Mouse (Mus musculus) ES-Bruce4 (cell line): ENCODE measurements around the gene Grip1. TPM values are rescaled to one million over a fixed set of nuclear protein-coding genes. Genes with fewer than 3 reads are reported as not detected.

Experiments used
- H3K27ac ChIP-seq: 2 replicates; pipeline ENCODE4 v1.5.1; 2012; ENCODE audit warnings: low read length, inconsistent platforms; ENCODE audit not compliant: insufficient read depth
- H3K27me3 ChIP-seq: 2 replicates; pipeline ENCODE4 v1.6.1; 2012; ENCODE audit warnings: mild to moderate bottlenecking, low read length, inconsistent platforms; ENCODE audit not compliant: control insufficient read depth, poor library complexity, insufficient read depth, severe bottlenecking
- H3K36me3 ChIP-seq: 2 replicates; pipeline ENCODE4 v1.6.1; 2012; ENCODE audit warnings: inconsistent platforms, mild to moderate bottlenecking, low read length, moderate library complexity; ENCODE audit not compliant: control insufficient read depth, poor library complexity, insufficient read depth, severe bottlenecking
- H3K4me1 ChIP-seq: one replicate; pipeline ENCODE4 v1.8.1; 2011; ENCODE audit warnings: low read length; ENCODE audit not compliant: control insufficient read depth, insufficient read depth
- H3K4me3 ChIP-seq: 2 replicates; pipeline ENCODE4 v1.5.1; 2011; ENCODE audit warnings: low read depth, mild to moderate bottlenecking, low read length
- H3K9ac ChIP-seq: 2 replicates; pipeline ENCODE4 v1.6.1; 2012; ENCODE audit warnings: low read depth, mild to moderate bottlenecking, inconsistent platforms; ENCODE audit not compliant: poor library complexity, severe bottlenecking
- H3K9me3 ChIP-seq: replicated peaks from 2 replicates; pipeline ENCODE4 v1.6.1; 2012; ENCODE audit warnings: mild to moderate bottlenecking, low read length, inconsistent platforms; ENCODE audit not compliant: control insufficient read depth, poor library complexity, insufficient read depth, severe bottlenecking
- CTCF ChIP-seq: IDR thresholded peaks from one replicate; pipeline ENCODE4 v1.8.1; 2011; ENCODE audit warnings: low read depth, low read length
- EP300 ChIP-seq: IDR thresholded peaks from 2 replicates; pipeline ENCODE4 v1.6.1; 2011; ENCODE audit warnings: low read depth, low read length; ENCODE audit not compliant: insufficient read depth
- POLR2A ChIP-seq: IDR thresholded peaks from one replicate; pipeline ENCODE4 v1.8.1; 2011; ENCODE audit warnings: low read length; ENCODE audit not compliant: insufficient read depth
- polyA plus RNA-seq: library from polyadenylated mRNA; stranded (reverse); fragments of >200 nt; gene quantifications from 2 replicates; pipeline ENCODE4 v1.2.4, GENCODE M21; 2011; ENCODE audit warnings: low read depth; ENCODE audit not compliant: missing spikeins, insufficient read depth, insufficient read length

Gene Grip1
- polyA plus RNA-seq, 1 experiment, result 10.3 TPM

- Histone ChIP-seq H3K36me3 (no peaks in the 10 kb centered on the region), H3K4me3 (no peak overlapping the region), H3K9me3 (no peaks in the 10 kb centered on the region), H3K27me3 (no peaks in the 10 kb centered on the region), H3K27ac (no peak overlapping the region), H3K4me1 (no peaks in the 10 kb centered on the region), H3K9ac (no peak overlapping the region)
- TF ChIP-seq CTCF (no peak), POLR2A (no peak), EP300 (no peak)
Measured at GRCm38 (mm10) chr10:120002149-120002548, 548.5 kb downstream of the Grip1 start.

- no peaks in the 10 kb centered on the region for H3K36me3 ChIP-seq
- H3K4me3 ChIP-seq, result no peak overlapping the region
- no peak overlapping the region for H3K27ac ChIP-seq
- no peaks in the 10 kb centered on the region for H3K27me3 ChIP-seq
- no peaks in the 10 kb centered on the region for H3K9me3 ChIP-seq
- TF ChIP-seq CTCF (no peak), EP300 (no peak), POLR2A (no peak)
- no peak overlapping the region for H3K9ac ChIP-seq
- H3K4me1 ChIP-seq, result no peaks in the 10 kb centered on the region
Measured at GRCm38 (mm10) chr10:120004096-120004495, 550.5 kb downstream of the Grip1 start.

GRCm38 (mm10) chr10:120005581-120005980, 552.0 kb downstream of the Grip1 start:
- TF ChIP-seq POLR2A, result no peak
- TF ChIP-seq EP300, result no peak
- TF ChIP-seq CTCF, result no peak
- Histone ChIP-seq H3K9me3 (no peaks in the 10 kb centered on the region), H3K4me3 (no peak overlapping the region), H3K27ac (no peak overlapping the region), H3K36me3 (no peaks in the 10 kb centered on the region), H3K27me3 (no peaks in the 10 kb centered on the region), H3K9ac (no peak overlapping the region), H3K4me1 (no peaks in the 10 kb centered on the region)

GRCm38 (mm10) chr10:120012331-120012730, 558.7 kb downstream of the Grip1 start:
- no peaks in the 10 kb centered on the region for H3K27me3 ChIP-seq
- no peak overlapping the region for H3K9ac ChIP-seq
- H3K4me3 ChIP-seq, result no peak overlapping the region
- H3K9me3 ChIP-seq, result no peaks in the 10 kb centered on the region
- H3K36me3 ChIP-seq, result no peaks in the 10 kb centered on the region
- no peak for TF ChIP-seq EP300
- H3K4me1 ChIP-seq, result no peaks in the 10 kb centered on the region
- no peak overlapping the region for H3K27ac ChIP-seq

GRCm38 (mm10) chr10:120015117-120015516, 561.5 kb downstream of the Grip1 start:
- no peak overlapping the region for H3K27ac ChIP-seq
- H3K9ac ChIP-seq, result no peak overlapping the region
- H3K9me3 ChIP-seq, result no peaks in the 10 kb centered on the region
- TF ChIP-seq CTCF, result no peak
- TF ChIP-seq EP300, result no peak
- TF ChIP-seq POLR2A, result no peak
- no peaks in the 10 kb centered on the region for H3K36me3 ChIP-seq
- H3K4me3 ChIP-seq, result no peak overlapping the region
- H3K27me3 ChIP-seq, result no peaks in the 10 kb centered on the region
- H3K4me1 ChIP-seq, result no peaks in the 10 kb centered on the region

GRCm38 (mm10) chr10:120026437-120026836, 572.8 kb downstream of the Grip1 start:
- Histone ChIP-seq H3K9me3 (no peaks in the 10 kb centered on the region), H3K36me3 (no peaks in the 10 kb centered on the region), H3K4me3 (no peak overlapping the region), H3K27ac (no peak overlapping the region), H3K27me3 (no peaks in the 10 kb centered on the region), H3K9ac (no peak overlapping the region), H3K4me1 (no peaks in the 10 kb centered on the region)
- TF ChIP-seq EP300 (no peak), CTCF (no peak)

- H3K4me1 ChIP-seq, result no peaks in the 10 kb centered on the region
- no peaks in the 10 kb centered on the region for H3K9me3 ChIP-seq
- no peak for TF ChIP-seq EP300
- TF ChIP-seq POLR2A, result no peak
- TF ChIP-seq CTCF, result no peak
- no peaks in the 10 kb centered on the region for H3K36me3 ChIP-seq
- H3K27ac ChIP-seq, result no peak overlapping the region
- no peaks in the 10 kb centered on the region for H3K27me3 ChIP-seq
- no peak overlapping the region for H3K4me3 ChIP-seq
- H3K9ac ChIP-seq, result no peak overlapping the region
Measured at GRCm38 (mm10) chr10:120030901-120031300, 577.3 kb downstream of the Grip1 start.
